Mouse (Mus musculus) testis, adult 2 months (tissue): ENCODE results near the gene Gm9887. TPM values are rescaled to one million over a fixed set of nuclear protein-coding genes. Genes with fewer than 3 reads are reported as not detected.
A peak's percentile ranks its signal among the peaks of the same experiment; 100 is the strongest.
"Not testable (repeated sequence)": the region's sequence is repeated elsewhere in the genome, so short reads cannot be mapped to it uniquely, and the experiment has no call there.

Experiments used
- H3K27ac ChIP-seq: fragments of 200-500 bp; 2 replicates; pipeline ENCODE4 v1.5.1; 2012; ENCODE audit warnings: low read depth, low read length; ENCODE audit not compliant: control insufficient read depth, insufficient read depth
- H3K27me3 ChIP-seq: fragments of 200-500 bp; 2 replicates; pipeline ENCODE4 v1.6.1; 2012; ENCODE audit warnings: mild to moderate bottlenecking, low read length, moderate library complexity; ENCODE audit not compliant: control insufficient read depth, insufficient read depth
- H3K36me3 ChIP-seq: fragments of 200-500 bp; 2 replicates; pipeline ENCODE4 v1.6.1; 2012; ENCODE audit warnings: mild to moderate bottlenecking, low read length; ENCODE audit not compliant: control insufficient read depth, insufficient read depth
- H3K4me1 ChIP-seq: fragments of 200-500 bp; 2 replicates; pipeline ENCODE4 v1.6.1; 2012; ENCODE audit warnings: low read length; ENCODE audit not compliant: control insufficient read depth, insufficient read depth
- H3K4me3 ChIP-seq: fragments of 200-500 bp; 2 replicates; pipeline ENCODE4 v1.5.1; 2012; ENCODE audit warnings: low read depth, mild to moderate bottlenecking, low read length, moderate library complexity, mixed read lengths; ENCODE audit not compliant: control insufficient read depth
- CTCF ChIP-seq: fragments of 200-500 bp; IDR thresholded peaks from 2 replicates; pipeline ENCODE4 v1.5.1; 2012; ENCODE audit warnings: low read depth, mild to moderate bottlenecking, inconsistent platforms, low read length, moderate library complexity; ENCODE audit not compliant: control insufficient read depth, insufficient read depth, insufficient replicate concordance
- POLR2A ChIP-seq: fragments of 200-500 bp; IDR thresholded peaks from 2 replicates; pipeline ENCODE4 v1.6.1; 2012; ENCODE audit warnings: low read depth, mild to moderate bottlenecking, inconsistent platforms, low read length, moderate library complexity; ENCODE audit not compliant: control insufficient read depth
- polyA plus RNA-seq: library from polyadenylated mRNA; depleted of rRNA; stranded (reverse); fragments of >200 nt; gene quantifications from 2 replicates; pipeline ENCODE4 v1.2.3, GENCODE M21; 2012

Gm9887 gene
- polyA plus RNA-seq, 1 experiment: 26.1 TPM

DNA sequence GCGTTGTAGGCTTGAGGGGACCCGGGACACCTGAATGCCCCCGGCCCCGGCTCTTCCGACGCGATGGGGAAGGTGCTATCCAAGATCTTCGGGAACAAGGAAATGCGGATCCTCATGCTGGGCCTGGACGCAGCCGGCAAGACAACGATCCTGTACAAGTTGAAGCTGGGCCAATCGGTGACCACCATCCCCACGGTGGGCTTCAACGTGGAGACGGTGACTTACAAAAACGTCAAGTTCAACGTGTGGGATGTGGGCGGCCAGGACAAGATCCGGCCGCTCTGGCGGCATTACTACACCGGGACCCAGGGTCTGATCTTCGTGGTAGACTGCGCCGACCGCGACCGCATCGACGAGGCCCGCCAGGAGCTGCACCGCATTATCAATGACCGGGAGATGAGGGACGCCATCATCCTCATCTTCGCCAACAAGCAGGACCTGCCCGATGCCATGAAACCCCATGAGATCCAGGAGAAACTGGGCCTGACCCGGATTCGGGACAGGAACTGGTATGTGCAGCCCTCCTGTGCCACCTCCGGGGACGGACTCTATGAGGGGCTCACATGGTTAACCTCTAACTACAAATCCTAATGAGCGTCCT, 573 bp upstream of the Gm9887 start:
- Histone ChIP-seq H3K27me3 (no peaks in the 10 kb centered on the region), H3K36me3 (peaks cover 3% of the 10 kb centered on the region), H3K4me3 (peak overlapping the region; percentile 83), H3K4me1 (peaks cover 11% of the 10 kb centered on the region), H3K27ac (peak overlapping the region; percentile 89)
- TF ChIP-seq CTCF (no peak), POLR2A (peak; percentile 12; the same call in 1 of the 2 replicates)

- H3K27me3 ChIP-seq: no peaks in the 10 kb centered on the region
- peak overlapping the region; percentile 83 for H3K4me3 ChIP-seq
- H3K36me3 ChIP-seq: peaks cover 3% of the 10 kb centered on the region
- no peak; the same call in 1 of the 2 replicates for TF ChIP-seq POLR2A
- TF ChIP-seq CTCF: no peak
- peak overlapping the region; percentile 93 for H3K27ac ChIP-seq
- peaks cover 12% of the 10 kb centered on the region for H3K4me1 ChIP-seq
These were observed 821 bp downstream of the Gm9887 start for GRCm38 (mm10) chr12:69371421-69371853.

- no peaks in the 10 kb centered on the region for H3K27me3 ChIP-seq
- peaks cover 3% of the 10 kb centered on the region for H3K36me3 ChIP-seq
- H3K4me1 ChIP-seq: peaks cover 10% of the 10 kb centered on the region
- peak overlapping the region; percentile 93 for H3K27ac ChIP-seq
- TF ChIP-seq POLR2A: no peak
- TF ChIP-seq CTCF: no peak
- H3K4me3 ChIP-seq: peak overlapping the region; percentile 83
These were observed 1.3 kb downstream of the Gm9887 start for GRCm38 (mm10) chr12:69370936-69371335.

DNA sequence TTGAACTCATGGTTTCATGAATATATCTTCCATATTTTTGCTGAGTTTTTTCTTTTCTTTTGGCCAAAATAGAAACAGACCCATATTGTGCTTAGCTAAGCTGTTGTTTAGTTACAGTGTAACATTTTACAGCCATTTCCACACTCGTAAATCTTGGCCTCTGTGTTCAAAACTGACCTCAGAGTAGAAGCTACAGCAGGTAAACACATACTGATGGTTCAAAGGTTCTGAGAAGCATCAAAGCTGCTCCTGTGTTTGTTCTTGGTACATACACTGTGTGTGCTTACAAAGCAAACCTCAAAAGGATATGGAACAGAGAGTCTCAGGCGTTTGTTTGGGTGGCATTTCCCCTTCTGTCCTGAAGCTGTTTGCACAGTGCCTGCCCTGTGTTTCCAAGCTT, 4.7 kb downstream of the Gm9887 start:
- H3K36me3 ChIP-seq: no peaks in the 10 kb centered on the region
- TF ChIP-seq CTCF: no peak
- no peak for TF ChIP-seq POLR2A
- H3K27ac ChIP-seq: no peak overlapping the region
- no peaks in the 10 kb centered on the region for H3K27me3 ChIP-seq
- peaks cover 3% of the 10 kb centered on the region for H3K4me1 ChIP-seq
- no peak overlapping the region for H3K4me3 ChIP-seq

- no peaks in the 10 kb centered on the region for H3K36me3 ChIP-seq
- no peak overlapping the region for H3K27ac ChIP-seq
- TF ChIP-seq CTCF: no peak
- no peak for TF ChIP-seq POLR2A
- no peaks in the 10 kb centered on the region for H3K27me3 ChIP-seq
- H3K4me3 ChIP-seq: no peak overlapping the region
- peaks cover 6% of the 10 kb centered on the region for H3K4me1 ChIP-seq
These were observed 5.8 kb downstream of the Gm9887 start for GRCm38 (mm10) chr12:69366424-69366823.

GRCm38 (mm10) chr12:69365757-69366156, 6.5 kb downstream of the Gm9887 start:
- no peak overlapping the region for H3K4me3 ChIP-seq
- peaks cover 6% of the 10 kb centered on the region for H3K4me1 ChIP-seq
- TF ChIP-seq POLR2A (no peak), CTCF (no peak)
- no peaks in the 10 kb centered on the region for H3K36me3 ChIP-seq
- H3K27me3 ChIP-seq: no peaks in the 10 kb centered on the region
- H3K27ac ChIP-seq: no peak overlapping the region

DNA sequence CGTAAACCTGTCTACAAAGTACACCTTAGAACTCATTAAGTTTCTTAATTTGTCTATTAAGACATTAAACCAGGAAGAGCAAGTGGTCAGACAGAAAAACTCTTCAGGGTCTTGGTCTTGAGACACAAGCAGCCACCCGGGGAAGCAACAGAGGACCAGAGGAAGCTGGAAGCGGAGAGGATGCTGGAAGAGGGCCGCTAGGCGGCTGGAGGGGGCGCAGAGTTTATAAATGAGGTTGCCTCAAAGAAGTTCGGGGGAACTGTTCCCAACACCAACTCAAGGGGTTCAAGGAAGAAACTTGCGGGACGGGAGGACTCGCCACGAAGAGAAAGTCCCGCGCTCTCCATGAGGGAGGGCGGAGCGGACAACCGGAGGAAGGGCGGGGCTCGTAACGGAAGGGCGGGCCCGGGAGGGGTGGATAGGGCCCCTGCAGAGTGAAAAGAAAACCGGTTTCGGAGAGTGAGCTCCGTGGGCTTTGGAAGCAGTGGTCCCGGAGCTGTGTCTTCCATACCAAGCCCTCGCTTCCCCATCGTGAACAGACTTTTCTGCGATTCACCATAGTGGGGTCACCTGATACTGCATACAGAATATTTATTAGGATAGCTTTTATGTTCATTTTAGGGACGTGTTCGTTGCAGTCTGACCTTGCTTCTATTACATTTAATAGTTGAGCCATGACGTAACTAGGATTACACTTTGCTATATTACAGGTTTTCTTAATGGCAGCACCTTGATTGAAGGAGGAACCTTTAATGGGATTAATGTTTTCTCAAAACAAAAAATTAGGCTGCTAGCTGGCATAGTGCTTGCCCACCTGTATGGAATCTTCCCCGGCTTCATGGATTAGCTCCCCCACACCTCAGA, 8.1 kb downstream of the Gm9887 start:
- TF ChIP-seq POLR2A (peak; percentile 69), CTCF (no peak)
- Histone ChIP-seq H3K27ac (peak overlapping the region; percentile 77), H3K36me3 (no peaks in the 10 kb centered on the region), H3K27me3 (no peaks in the 10 kb centered on the region), H3K4me1 (peaks cover 6% of the 10 kb centered on the region), H3K4me3 (peak overlapping the region; percentile 93)

DNA sequence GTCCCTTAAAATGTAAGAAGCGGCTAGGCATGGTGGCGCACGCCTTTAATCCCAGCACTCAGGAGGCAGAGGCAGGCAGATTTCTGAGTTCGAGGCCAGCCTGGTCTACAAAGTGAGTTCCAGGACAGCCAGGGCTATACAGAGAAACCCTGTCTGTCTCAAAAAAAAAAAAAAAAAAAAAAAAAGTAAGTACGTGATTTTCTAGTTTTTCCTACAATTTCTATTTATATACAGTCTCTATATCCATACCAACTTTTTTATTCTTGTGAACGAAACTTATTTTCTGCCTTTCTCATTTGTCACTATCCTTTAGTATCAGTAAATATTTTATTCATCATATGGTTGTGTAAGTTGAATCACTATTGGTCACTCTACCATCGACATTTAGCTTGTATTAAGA, 9.1 kb downstream of the Gm9887 start:
- not testable (repeated sequence) for H3K27me3 ChIP-seq, H3K27ac ChIP-seq, H3K36me3 ChIP-seq, H3K4me1 ChIP-seq
- peak overlapping the region; percentile 61 for H3K4me3 ChIP-seq
